Mouse (Mus musculus) MEL (cell line): ENCODE data around the gene Tox4. TPM values are rescaled to one million over a fixed set of nuclear protein-coding genes. Genes with fewer than 3 reads are reported as not detected.

ENCODE experiments used
- DNase-seq: peaks from one replicate; pipeline ENCODE4 v3.0.0; 2011; ENCODE audit warnings: low read depth, low spot score
- H3K27ac ChIP-seq: 2 replicates; pipeline ENCODE4 v1.5.1; 2012; ENCODE audit warnings: low read depth, mild to moderate bottlenecking, control low read depth, low read length, moderate library complexity; ENCODE audit not compliant: control insufficient read depth
- H3K27me3 ChIP-seq, 2 experiments: fragments of 150-350 bp in 1 of 2; sonication (generic) in 1 of 2; 2 replicates each; pipeline ENCODE4 v1.6.1; 2012; ENCODE audit warnings: low read length in 2 of 2, mild to moderate bottlenecking in 2 of 2, improper control_type of control experiment in 1 of 2, moderate library complexity in 1 of 2; ENCODE audit not compliant: insufficient read depth in 2 of 2, control insufficient read depth in 1 of 2
- H3K36me3 ChIP-seq, 2 experiments: 2 replicates each; pipeline ENCODE4 v1.6.1; 2012 to 2014; ENCODE audit warnings: low read length in 2 of 2, improper control_type of control experiment in 1 of 2, inconsistent platforms in 1 of 2, mild to moderate bottlenecking in 1 of 2; ENCODE audit not compliant: insufficient read depth in 2 of 2, control insufficient read depth in 1 of 2
- H3K4me1 ChIP-seq, 2 experiments: fragments of 150-350 bp in 1 of 2; sonication (generic) in 1 of 2; 2 replicates each; pipeline ENCODE4 v1.6.1; 2012; ENCODE audit warnings: low read length in 2 of 2, improper control_type of control experiment in 1 of 2, mild to moderate bottlenecking in 1 of 2; ENCODE audit not compliant: insufficient read depth in 2 of 2, control insufficient read depth in 1 of 2
- H3K4me3 ChIP-seq, 2 experiments: fragments of 150-350 bp in 1 of 2; sonication (generic) in 1 of 2; 2 replicates each; pipeline ENCODE4 v1.5.1; 2012; ENCODE audit warnings: low read depth in 2 of 2, low read length in 2 of 2, mild to moderate bottlenecking in 2 of 2, moderate library complexity in 2 of 2, control low read depth in 1 of 2, improper control_type of control experiment in 1 of 2; ENCODE audit not compliant: control insufficient read depth in 1 of 2, insufficient read depth in 1 of 2
- H3K79me2 ChIP-seq: 2 replicates; pipeline ENCODE4 v1.6.1; 2012; ENCODE audit warnings: mild to moderate bottlenecking, low read length, moderate library complexity; ENCODE audit not compliant: control insufficient read depth, poor library complexity, insufficient read depth
- H3K9ac ChIP-seq: 2 replicates; pipeline ENCODE4 v1.6.1; 2012; ENCODE audit warnings: low read depth, mild to moderate bottlenecking, control low read depth, low read length, moderate library complexity; ENCODE audit not compliant: control insufficient read depth, poor library complexity, severe bottlenecking
- H3K9me3 ChIP-seq: fragments of 150-350 bp; sonication (generic); replicated peaks from 2 replicates; pipeline ENCODE4 v1.6.1; 2012; ENCODE audit warnings: mild to moderate bottlenecking, low read length, improper control_type of control experiment, moderate library complexity; ENCODE audit not compliant: insufficient read depth
- CHD1 ChIP-seq: IDR thresholded peaks from 2 replicates; pipeline ENCODE4 v1.6.1; 2012; ENCODE audit warnings: low read depth, mild to moderate bottlenecking, inconsistent platforms, low read length, improper control_type of control experiment
- EP300 ChIP-seq, 2 experiments: IDR thresholded peaks; 2 replicates each; pipeline ENCODE4 v1.6.1; 2011; ENCODE audit warnings: improper control_type of control experiment in 2 of 2, low read length in 2 of 2, low read depth in 1 of 2, mild to moderate bottlenecking in 1 of 2
- GABPA ChIP-seq: IDR thresholded peaks from 2 replicates; pipeline ENCODE4 v1.6.1; 2012; ENCODE audit warnings: low read depth, mild to moderate bottlenecking, inconsistent platforms, low read length, improper control_type of control experiment, moderate library complexity
- MAFK ChIP-seq: IDR thresholded peaks from 2 replicates; pipeline ENCODE4 v1.6.1; 2011; ENCODE audit warnings: low read depth, mild to moderate bottlenecking, low read length, improper control_type of control experiment, borderline replicate concordance
- MAX ChIP-seq: IDR thresholded peaks from 2 replicates; pipeline ENCODE4 v1.6.1; 2011; ENCODE audit warnings: low read length, improper control_type of control experiment
- MAZ ChIP-seq: IDR thresholded peaks from 2 replicates; pipeline ENCODE4 v1.6.1; 2012; ENCODE audit warnings: low read depth, mild to moderate bottlenecking, inconsistent platforms, low read length, improper control_type of control experiment
- MXI1 ChIP-seq: IDR thresholded peaks from 2 replicates; pipeline ENCODE4 v1.6.1; 2011; ENCODE audit warnings: mild to moderate bottlenecking, low read depth, low read length, improper control_type of control experiment
- MYB ChIP-seq: IDR thresholded peaks from 2 replicates; pipeline ENCODE4 v1.6.1; 2011; ENCODE audit warnings: mild to moderate bottlenecking, low read depth, low read length, improper control_type of control experiment
- MYC ChIP-seq: IDR thresholded peaks from 2 replicates; pipeline ENCODE4 v1.6.1; 2011; ENCODE audit warnings: low read depth, mild to moderate bottlenecking, low read length, improper control_type of control experiment, moderate library complexity
- POLR2AphosphoS2 ChIP-seq: IDR thresholded peaks from 2 replicates; pipeline ENCODE4 v1.6.1; 2011; ENCODE audit warnings: low read length, improper control_type of control experiment
- RCOR1 ChIP-seq: IDR thresholded peaks from 2 replicates; pipeline ENCODE4 v1.6.1; 2012; ENCODE audit warnings: low read depth, mild to moderate bottlenecking, inconsistent platforms, low read length, improper control_type of control experiment
- SIN3A ChIP-seq: IDR thresholded peaks from 2 replicates; pipeline ENCODE4 v1.6.1; 2012; ENCODE audit warnings: low read length, improper control_type of control experiment, inconsistent platforms
- SMC3 ChIP-seq: IDR thresholded peaks from 2 replicates; pipeline ENCODE4 v1.6.1; 2011; ENCODE audit warnings: low read depth, low read length, improper control_type of control experiment
- TAL1 ChIP-seq: IDR thresholded peaks from 2 replicates; pipeline ENCODE4 v1.6.1; 2012; ENCODE audit warnings: mild to moderate bottlenecking, inconsistent platforms, low read length, moderate library complexity, mixed read lengths
- USF1 ChIP-seq: IDR thresholded peaks from 2 replicates; pipeline ENCODE4 v1.6.1; 2014; ENCODE audit warnings: low read depth, mild to moderate bottlenecking, inconsistent platforms, low read length, improper control_type of control experiment, moderate library complexity
- polyA plus RNA-seq, 2 experiments: library from polyadenylated mRNA; stranded (reverse) in 1 of 2; unstranded in 1 of 2; fragments of >175 nt in 1 of 2; fragments of >200 nt in 1 of 2; gene quantifications; 2 replicates each; pipeline versions ENCODE4 v1.2.1 to v1.2.4; 2012; ENCODE audit warnings: low replicate concordance in 2 of 2, low read depth in 1 of 2; ENCODE audit not compliant: insufficient read length in 2 of 2, insufficient read depth in 1 of 2, missing spikeins in 1 of 2
- total RNA-seq: library from RNA; depleted of rRNA; stranded (reverse); fragments of 300-350 nt; gene quantifications from 2 replicates; pipeline ENCODE4 v1.2.3, GENCODE M21; 2012

Gene Tox4
- total and polyA plus RNA-seq, 3 experiments = 35.1 to 42.2 TPM; not detected in 1

- H3K9me3 ChIP-seq = no peaks in the 10 kb centered on the region
- peak overlapping the region; percentile 53 for H3K27ac ChIP-seq
- peaks cover 31% of the 10 kb centered on the region for H3K79me2 ChIP-seq
- peak overlapping the region; percentile 84 for H3K9ac ChIP-seq
- DNase-seq = no peak
- H3K27me3 ChIP-seq = no peaks in the 10 kb centered on the region
- peaks cover 0 to 9% of the 10 kb centered on the region in 2 experiments; a peak in 2 of 4 replicates for H3K36me3 ChIP-seq
- peak overlapping the region; percentile 60 to 97 for H3K4me3 ChIP-seq
- TF ChIP-seq SIN3A = peak; percentile 49; the same call in 1 of the 2 replicates
- 0 out of 2 replicates have a peak, but pooled peaks have one; percentile 5 for TF ChIP-seq MAFK
- TF ChIP-seq RCOR1 = no peak
- 0 out of 2 replicates have a peak, but pooled peaks have one; percentile 5 for TF ChIP-seq GABPA
- 0 out of 2 replicates have a peak, but pooled peaks have one; percentile 45 for TF ChIP-seq MYC
- TF ChIP-seq CHD1 = no peak
- TF ChIP-seq MAZ = no peak; the same call in 1 of the 2 replicates
- no peak for TF ChIP-seq MYB
- TF ChIP-seq TAL1 = no peak
- peak; percentile 43; the same call in 1 of the 2 replicates for TF ChIP-seq MXI1
- 0 out of 2 replicates have a peak, but pooled peaks have one; percentile 29 for TF ChIP-seq MAX
- TF ChIP-seq, all 39 proteins: peak for 6
- no peaks in the 10 kb centered on the region; a peak in 1 of 4 replicates for H3K4me1 ChIP-seq
Measured at GRCm38 (mm10) chr14:52279747-52280120, 788 bp downstream of the Tox4 start.

GRCm38 (mm10) chr14:52283629-52284028 lies 4.7 kb downstream of the Tox4 start:
- peak; percentile 65 for TF ChIP-seq MAFK
- no peak for TF ChIP-seq MYC
- TF ChIP-seq EP300 (IDR thresholded peaks at IDR 0.05; ENCODE audit: low read depth in 1 of 2, low read length in 2 of 2) = no peak
- TF ChIP-seq MAZ = no peak
- peaks cover 9 to 11% of the 10 kb centered on the region in 2 experiments for H3K36me3 ChIP-seq
- no peak for DNase-seq

DNA sequence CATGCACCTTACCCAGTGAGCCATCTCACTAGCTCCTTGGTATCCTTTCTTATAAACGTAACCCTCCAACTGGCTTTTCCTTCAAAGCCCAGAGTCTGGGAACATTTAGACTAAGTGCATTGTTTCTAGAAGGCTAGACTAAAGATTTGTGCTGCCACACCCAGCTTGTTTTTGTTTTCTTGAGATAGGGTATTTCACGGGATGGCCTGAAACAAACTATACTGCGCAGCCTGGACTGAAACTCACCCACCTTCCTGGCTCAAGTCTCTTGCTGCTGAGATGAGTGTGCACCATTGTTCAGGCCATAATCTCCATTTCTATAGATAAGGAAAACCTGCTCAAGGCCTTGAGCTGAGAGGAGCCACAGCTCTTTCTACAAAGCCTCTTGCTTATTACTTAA lies 5.2 kb downstream of the Tox4 start:
- H3K4me1 ChIP-seq = no peaks in the 10 kb centered on the region; a peak in 1 of 4 replicates
- TF ChIP-seq MYC (no peak), SMC3 (no peak), USF1 (no peak), POLR2AphosphoS2 (no peak), CHD1 (no peak)
- peaks cover 9 to 11% of the 10 kb centered on the region in 2 experiments for H3K36me3 ChIP-seq
- H3K9me3 ChIP-seq = no peaks in the 10 kb centered on the region
- H3K4me3 ChIP-seq = no peak overlapping the region
- no peak overlapping the region for H3K27ac ChIP-seq
- peaks cover 31% of the 10 kb centered on the region for H3K79me2 ChIP-seq
- no peak overlapping the region for H3K9ac ChIP-seq
- no peak for DNase-seq
- no peaks in the 10 kb centered on the region for H3K27me3 ChIP-seq

More at GRCm38 (mm10) chr14:52283629-52284028, 4.7 kb downstream of the Tox4 start:
- Histone ChIP-seq H3K27me3 (no peaks in the 10 kb centered on the region), H3K9ac (no peak overlapping the region), H3K79me2 (peaks cover 31% of the 10 kb centered on the region), H3K27ac (no peak overlapping the region), H3K4me3 (no peak overlapping the region), H3K4me1 (no peaks in the 10 kb centered on the region; a peak in 1 of 4 replicates), H3K9me3 (no peaks in the 10 kb centered on the region)
